Mouse (Mus musculus) G1E (cell line): ENCODE measurements around the gene Gm9736.

Experiments used
- CTCF ChIP-seq: IDR thresholded peaks from 2 replicates; pipeline ENCODE4 v1.5.1; 2012; ENCODE audit warnings: low read depth, low read length, inconsistent platforms, mixed read lengths
- GATA1 ChIP-seq: IDR thresholded peaks from 2 replicates; pipeline ENCODE4 v1.6.1; 2012; ENCODE audit warnings: borderline replicate concordance, low read length, inconsistent platforms, mixed read lengths
- TAL1 ChIP-seq: conservative IDR thresholded peaks from 2 replicates; pipeline ENCODE4 v1.6.1; 2012; ENCODE audit warnings: low read depth, low read length, inconsistent platforms, mixed read lengths

DNA sequence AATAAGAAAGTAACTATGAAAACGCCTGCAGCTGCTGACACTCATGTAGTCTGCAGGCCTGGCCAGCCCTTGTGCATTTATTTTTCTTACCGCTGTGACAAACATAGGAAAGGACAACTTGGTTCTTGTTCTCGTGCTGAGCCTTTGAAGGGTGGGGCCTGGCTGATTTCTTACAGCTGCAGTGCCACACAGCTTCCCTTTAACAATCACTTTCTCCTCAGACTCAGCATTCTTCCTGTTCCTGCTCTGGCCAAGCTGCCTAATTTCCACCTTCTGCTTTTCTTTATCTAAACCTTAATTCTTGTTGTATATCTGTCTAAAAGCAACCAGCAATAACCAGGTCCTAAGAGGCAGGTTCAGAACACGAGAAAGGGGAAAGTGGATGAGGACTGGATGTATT lies 37.4 kb downstream of the Gm9736 start:
- TF ChIP-seq CTCF (no peak), TAL1 (no peak), GATA1 (no peak)
